Mouse (Mus musculus) spleen, postnatal 4 days (tissue): ENCODE results near the gene Card19.

Source experiments
- DNase-seq, 2 experiments: peaks; one replicate each; pipeline ENCODE4 v3.0.0; 2022; ENCODE audit warnings: low spot score in 2 of 2

Card19 gene

GRCm38 (mm10) chr13:49215504-49216219, at the start of gene Card19:
Gene Card19 (minus strand): TSS chr13:49216037.
- DNase-seq, result peak; percentile 97 to 98

- DNase-seq, result no peak
Measured at GRCm38 (mm10) chr13:49260036-49260722, 44.3 kb upstream of the Card19 start.

- no peak for DNase-seq
Measured at GRCm38 (mm10) chr13:49257819-49258313, 42.0 kb upstream of the Card19 start.

GRCm38 (mm10) chr13:49252746-49253145, 36.9 kb upstream of the Card19 start:
- DNase-seq, result no peak

DNA sequence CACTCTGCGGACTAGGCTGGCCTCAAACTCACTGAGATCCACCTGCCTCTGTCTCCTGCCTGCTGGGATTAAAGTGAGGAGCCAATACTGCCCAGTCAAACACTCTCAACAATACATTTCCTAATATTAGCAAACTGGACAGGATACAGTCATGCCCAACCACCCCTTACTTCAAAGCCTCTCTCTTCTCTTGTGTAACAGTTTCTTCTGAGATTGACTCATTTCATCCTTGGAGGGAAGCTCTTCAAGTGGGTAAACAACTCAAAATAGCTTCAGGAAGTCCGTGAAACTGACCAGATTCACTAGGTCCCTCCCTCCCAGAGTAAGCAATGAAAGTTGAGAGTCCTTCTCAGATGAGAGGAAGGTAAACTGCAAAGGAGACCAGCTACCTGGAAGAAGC, 36.3 kb upstream of the Card19 start:
- no peak for DNase-seq

DNA sequence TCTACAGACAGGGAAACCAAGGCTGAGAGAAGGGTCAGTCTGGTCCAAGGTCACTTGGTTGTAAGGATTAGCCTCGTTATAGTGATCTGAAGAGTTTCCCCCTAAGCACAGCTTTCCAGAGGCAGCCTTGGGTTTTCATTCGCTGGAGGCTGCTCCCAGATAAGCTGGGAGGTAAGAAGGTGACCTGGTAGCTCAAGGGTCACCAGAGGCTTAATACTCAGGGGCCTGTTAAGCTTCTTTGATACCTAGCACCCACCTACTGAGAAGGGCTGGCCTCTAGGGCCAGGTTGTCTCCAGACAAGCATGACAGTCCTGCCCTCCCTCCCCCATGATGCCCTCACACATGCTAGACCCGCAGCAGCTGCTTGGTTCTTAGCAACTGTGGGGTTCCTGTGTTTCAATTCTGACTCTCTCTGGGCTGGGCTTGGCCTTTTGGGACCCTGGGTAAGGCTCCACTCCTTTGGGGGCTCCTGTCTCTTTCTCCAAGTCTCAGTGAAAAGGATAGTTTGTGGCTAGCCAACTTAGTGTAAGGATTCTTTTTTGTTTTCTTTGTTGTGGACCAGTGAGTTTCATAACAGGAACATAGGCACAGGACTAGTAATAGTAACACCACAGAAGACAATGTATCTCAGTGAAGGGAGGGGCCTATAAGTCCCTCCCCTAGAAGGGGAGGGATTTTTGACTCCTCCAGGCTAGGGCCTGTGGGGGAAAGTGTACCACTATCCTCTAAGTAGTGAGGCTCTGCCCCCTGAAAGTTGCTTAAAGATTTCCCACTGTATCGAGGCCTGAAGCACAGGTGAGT, 35.1 kb upstream of the Card19 start:
- DNase-seq, result peak in 1 of 2 experiments; percentile 37

DNA sequence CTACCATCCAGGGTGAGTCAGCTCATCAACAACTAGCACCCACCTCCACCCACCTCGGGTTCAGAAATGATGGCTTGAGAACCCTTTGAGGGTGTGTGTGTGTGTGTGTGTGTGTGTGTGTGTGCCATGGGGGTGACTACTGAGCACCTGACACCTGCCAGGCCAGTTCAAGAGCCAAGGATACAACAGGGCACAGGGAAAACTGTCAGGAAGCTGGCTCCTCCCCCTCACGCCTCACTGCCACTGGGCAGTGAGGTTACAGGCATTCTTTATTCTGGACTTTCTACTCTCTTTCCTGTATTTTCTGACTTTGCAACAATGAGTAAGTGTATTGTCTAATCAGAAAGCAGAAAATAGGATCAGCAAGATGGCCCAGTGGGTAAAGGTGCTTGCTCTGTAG, 33.8 kb upstream of the Card19 start:
- DNase-seq, result no peak

- no peak for DNase-seq
Measured at GRCm38 (mm10) chr13:49248923-49249322, 33.1 kb upstream of the Card19 start.

DNA sequence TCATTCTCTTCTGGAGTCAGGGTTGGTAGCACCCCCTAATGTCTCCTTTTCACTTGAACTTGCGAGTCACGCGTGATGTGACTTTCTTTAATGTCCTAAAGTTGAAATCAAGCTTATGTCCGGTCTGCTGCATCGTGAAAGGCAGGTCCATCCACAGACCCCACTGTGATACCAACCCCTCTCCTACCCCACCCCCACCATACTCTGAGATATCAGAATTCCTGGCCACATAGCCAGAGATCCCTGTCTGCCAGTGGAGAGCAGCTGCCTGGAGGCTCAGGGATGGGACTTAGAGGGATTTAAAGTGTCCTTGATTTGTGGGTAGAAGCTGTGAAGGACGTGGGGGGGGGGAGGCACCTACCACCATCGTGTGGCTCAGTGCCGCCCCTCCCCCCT, 32.6 kb upstream of the Card19 start, which contains the start of gene Susd3:
Gene Susd3, minus strand, starts transcription at position 240 of the 396 bp plus-strand sequence.
- no peak for DNase-seq

- DNase-seq, result peak; percentile 59 to 84
Measured at GRCm38 (mm10) chr13:49247740-49248466, 32.1 kb upstream of the Card19 start.

GRCm38 (mm10) chr13:49247232-49247739, 31.4 kb upstream of the Card19 start:
- no peak for DNase-seq

- DNase-seq, result no peak
Measured at GRCm38 (mm10) chr13:49246626-49247025, 30.8 kb upstream of the Card19 start.

- DNase-seq, result no peak
Measured at GRCm38 (mm10) chr13:49246011-49246410, 30.2 kb upstream of the Card19 start.

DNA sequence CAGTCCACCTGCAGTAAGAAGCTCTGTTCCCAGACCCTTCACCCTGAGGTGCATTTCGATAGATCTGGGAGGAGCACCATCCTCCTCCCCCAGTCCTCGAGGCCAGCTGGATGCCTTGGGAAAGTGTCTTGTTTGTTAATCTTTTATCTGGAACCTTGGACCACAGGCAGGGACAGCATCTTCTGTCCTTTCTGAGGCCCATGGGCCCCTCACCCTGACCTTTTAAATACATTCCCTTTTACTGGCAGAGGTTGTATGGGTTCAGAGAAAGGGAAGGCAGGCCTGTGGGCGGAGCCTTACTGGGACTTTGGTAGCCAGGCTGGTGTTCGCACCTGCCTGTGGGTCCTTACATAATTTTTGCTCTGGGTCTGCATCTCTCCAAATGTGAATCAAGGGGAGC, 29.4 kb upstream of the Card19 start:
- DNase-seq, result no peak

- no peak for DNase-seq
Measured at GRCm38 (mm10) chr13:49243492-49243891, 27.7 kb upstream of the Card19 start.

- peak; percentile 73 to 81 for DNase-seq
Measured at GRCm38 (mm10) chr13:49242321-49243065, 26.7 kb upstream of the Card19 start.

DNA sequence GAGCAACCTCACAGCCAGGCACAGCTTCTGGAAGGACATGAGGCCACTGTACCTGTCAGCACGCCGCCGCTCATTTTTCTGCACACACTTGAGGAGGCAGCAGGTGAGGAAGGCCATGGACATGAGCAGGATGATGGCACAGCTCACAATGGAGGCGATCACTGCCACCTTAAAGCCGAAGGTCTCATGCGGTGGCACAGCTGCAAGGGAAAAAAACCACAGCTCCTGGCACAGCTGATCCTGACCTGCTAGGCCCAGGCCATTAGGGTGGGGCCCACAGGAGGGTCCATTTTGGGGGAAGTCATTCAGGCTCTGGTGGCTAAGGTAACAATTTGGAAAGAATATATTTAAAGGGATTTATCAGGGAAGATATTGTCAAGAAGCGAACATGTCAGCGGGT, 22.9 kb upstream of the Card19 start:
- DNase-seq, result no peak

DNA sequence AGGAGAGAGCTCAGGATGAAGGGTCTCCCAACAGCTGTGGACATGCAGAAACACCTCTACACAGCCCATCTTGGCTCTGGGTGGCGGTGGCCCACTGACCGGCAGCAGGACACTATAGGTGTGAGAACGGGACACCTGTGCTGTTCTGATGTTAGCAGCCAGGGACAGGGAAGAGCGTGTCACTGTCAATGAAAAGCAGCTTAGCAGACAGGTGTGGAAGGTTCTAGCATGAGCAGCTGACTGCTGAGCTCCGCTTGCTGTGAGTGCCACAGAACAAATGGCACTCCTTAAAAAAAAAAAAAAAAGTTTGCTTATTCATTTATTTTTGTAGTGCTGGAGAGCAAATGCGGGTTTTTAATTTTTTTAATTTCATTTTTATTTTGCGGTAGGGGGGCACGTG, 21.8 kb upstream of the Card19 start:
- no peak for DNase-seq

DNA sequence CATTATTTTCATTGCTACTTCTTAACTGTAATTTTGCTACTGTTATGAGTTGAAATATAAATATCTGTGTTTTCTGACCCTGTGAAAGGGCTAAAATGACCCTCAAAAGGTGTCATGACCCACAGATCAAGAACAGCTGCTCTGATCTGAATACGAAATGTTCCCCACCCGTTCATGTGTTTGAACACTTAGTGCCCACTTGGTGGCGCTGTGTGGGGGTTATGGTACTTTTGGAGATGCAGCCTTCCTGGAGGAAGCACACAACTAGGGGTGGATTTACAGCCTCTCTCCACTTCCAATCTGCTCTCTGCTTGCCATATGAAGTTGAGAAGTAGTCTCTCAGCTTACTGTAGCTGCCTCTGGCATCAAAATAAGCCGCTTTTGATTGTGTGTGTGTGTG, 18.9 kb upstream of the Card19 start:
- no peak for DNase-seq

DNA sequence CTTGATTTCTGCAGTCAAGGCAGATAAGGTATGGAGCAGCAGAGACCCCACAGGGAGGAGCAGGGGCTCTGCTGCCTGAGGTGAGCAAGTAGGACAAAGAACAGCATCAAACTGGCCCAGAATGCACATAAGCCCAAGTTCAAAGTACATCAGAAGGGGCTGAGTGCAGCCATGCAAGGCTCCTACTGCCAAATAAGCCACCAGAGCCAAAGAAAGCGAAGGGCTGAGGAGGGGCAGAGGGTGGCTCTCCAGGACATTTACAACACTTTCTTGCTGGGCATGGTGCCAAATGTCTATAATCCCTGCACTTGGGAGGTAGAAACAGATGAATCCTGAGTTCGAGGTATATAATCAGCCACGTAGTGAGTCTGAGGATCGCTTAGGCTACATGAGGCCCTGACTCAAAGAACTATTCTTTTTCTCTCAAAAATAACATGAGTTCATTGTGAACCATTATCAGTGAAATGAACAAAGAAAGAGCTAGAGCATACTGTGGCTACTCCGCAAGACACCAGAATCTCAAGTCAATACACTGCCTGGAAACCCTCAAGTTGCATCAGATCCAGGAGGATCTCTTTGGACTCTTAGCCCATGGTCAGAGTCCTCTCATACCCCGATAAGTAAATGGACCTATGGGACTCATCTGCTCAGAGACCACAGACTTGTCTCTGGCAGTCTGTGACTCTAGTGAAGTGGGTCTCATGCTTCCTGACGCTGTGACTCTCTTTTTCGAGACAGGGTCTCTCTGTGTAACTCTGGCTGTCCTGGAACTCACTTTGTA, 18.1 kb upstream of the Card19 start:
- no peak for DNase-seq
